Mouse (Mus musculus) MEL (cell line): ENCODE measurements around the gene Ttc41. TPM values are rescaled to one million over a fixed set of nuclear protein-coding genes. Genes with fewer than 3 reads are reported as not detected.

ENCODE experiments used
- DNase-seq: peaks from one replicate; pipeline ENCODE4 v3.0.0; 2011; ENCODE audit warnings: low read depth, low spot score
- H3K27ac ChIP-seq: 2 replicates; pipeline ENCODE4 v1.5.1; 2012; ENCODE audit warnings: low read depth, mild to moderate bottlenecking, control low read depth, low read length, moderate library complexity; ENCODE audit not compliant: control insufficient read depth
- H3K27me3 ChIP-seq, 2 experiments: fragments of 150-350 bp in 1 of 2; sonication (generic) in 1 of 2; 2 replicates each; pipeline ENCODE4 v1.6.1; 2012; ENCODE audit warnings: low read length in 2 of 2, mild to moderate bottlenecking in 2 of 2, improper control_type of control experiment in 1 of 2, moderate library complexity in 1 of 2; ENCODE audit not compliant: insufficient read depth in 2 of 2, control insufficient read depth in 1 of 2
- H3K36me3 ChIP-seq, 2 experiments: 2 replicates each; pipeline ENCODE4 v1.6.1; 2012 to 2014; ENCODE audit warnings: low read length in 2 of 2, improper control_type of control experiment in 1 of 2, inconsistent platforms in 1 of 2, mild to moderate bottlenecking in 1 of 2; ENCODE audit not compliant: insufficient read depth in 2 of 2, control insufficient read depth in 1 of 2
- H3K4me1 ChIP-seq, 2 experiments: fragments of 150-350 bp in 1 of 2; sonication (generic) in 1 of 2; 2 replicates each; pipeline ENCODE4 v1.6.1; 2012; ENCODE audit warnings: low read length in 2 of 2, improper control_type of control experiment in 1 of 2, mild to moderate bottlenecking in 1 of 2; ENCODE audit not compliant: insufficient read depth in 2 of 2, control insufficient read depth in 1 of 2
- H3K4me3 ChIP-seq, 2 experiments: fragments of 150-350 bp in 1 of 2; sonication (generic) in 1 of 2; 2 replicates each; pipeline ENCODE4 v1.5.1; 2012; ENCODE audit warnings: low read depth in 2 of 2, low read length in 2 of 2, mild to moderate bottlenecking in 2 of 2, moderate library complexity in 2 of 2, control low read depth in 1 of 2, improper control_type of control experiment in 1 of 2; ENCODE audit not compliant: control insufficient read depth in 1 of 2, insufficient read depth in 1 of 2
- H3K79me2 ChIP-seq: 2 replicates; pipeline ENCODE4 v1.6.1; 2012; ENCODE audit warnings: mild to moderate bottlenecking, low read length, moderate library complexity; ENCODE audit not compliant: control insufficient read depth, poor library complexity, insufficient read depth
- H3K9ac ChIP-seq: 2 replicates; pipeline ENCODE4 v1.6.1; 2012; ENCODE audit warnings: low read depth, mild to moderate bottlenecking, control low read depth, low read length, moderate library complexity; ENCODE audit not compliant: control insufficient read depth, poor library complexity, severe bottlenecking
- H3K9me3 ChIP-seq: fragments of 150-350 bp; sonication (generic); replicated peaks from 2 replicates; pipeline ENCODE4 v1.6.1; 2012; ENCODE audit warnings: mild to moderate bottlenecking, low read length, improper control_type of control experiment, moderate library complexity; ENCODE audit not compliant: insufficient read depth
- CHD1 ChIP-seq: IDR thresholded peaks from 2 replicates; pipeline ENCODE4 v1.6.1; 2012; ENCODE audit warnings: low read depth, mild to moderate bottlenecking, inconsistent platforms, low read length, improper control_type of control experiment
- CHD2 ChIP-seq: IDR thresholded peaks from 2 replicates; pipeline ENCODE4 v1.6.1; 2011; ENCODE audit warnings: low read length, improper control_type of control experiment
- CTCF ChIP-seq, 3 experiments: IDR thresholded peaks in 2 of 3; conservative IDR thresholded peaks in 1 of 3; 2 replicates each; pipeline ENCODE4 v1.5.1; 2011 to 2012; ENCODE audit warnings: low read length in 3 of 3, low read depth in 2 of 3, mild to moderate bottlenecking in 2 of 3, improper control_type of control experiment in 1 of 3, inconsistent platforms in 1 of 3, mixed read lengths in 1 of 3, moderate library complexity in 1 of 3; ENCODE audit not compliant: control insufficient read depth in 1 of 3, insufficient read depth in 1 of 3, poor library complexity in 1 of 3, severe bottlenecking in 1 of 3
- EP300 ChIP-seq, 2 experiments: IDR thresholded peaks; 2 replicates each; pipeline ENCODE4 v1.6.1; 2011; ENCODE audit warnings: improper control_type of control experiment in 2 of 2, low read length in 2 of 2, low read depth in 1 of 2, mild to moderate bottlenecking in 1 of 2
- ETS1 ChIP-seq: IDR thresholded peaks from 2 replicates; pipeline ENCODE4 v1.6.1; 2012; ENCODE audit warnings: low read depth, mild to moderate bottlenecking, inconsistent platforms, low read length, improper control_type of control experiment, moderate library complexity
- GABPA ChIP-seq: IDR thresholded peaks from 2 replicates; pipeline ENCODE4 v1.6.1; 2012; ENCODE audit warnings: low read depth, mild to moderate bottlenecking, inconsistent platforms, low read length, improper control_type of control experiment, moderate library complexity
- KAT2A ChIP-seq: conservative IDR thresholded peaks from 2 replicates; pipeline ENCODE4 v1.6.1; 2012; ENCODE audit warnings: low read depth, low read length, improper control_type of control experiment, inconsistent platforms
- MAFK ChIP-seq: IDR thresholded peaks from 2 replicates; pipeline ENCODE4 v1.6.1; 2011; ENCODE audit warnings: low read depth, mild to moderate bottlenecking, low read length, improper control_type of control experiment, borderline replicate concordance
- MAX ChIP-seq: IDR thresholded peaks from 2 replicates; pipeline ENCODE4 v1.6.1; 2011; ENCODE audit warnings: low read length, improper control_type of control experiment
- MYC ChIP-seq: IDR thresholded peaks from 2 replicates; pipeline ENCODE4 v1.6.1; 2011; ENCODE audit warnings: low read depth, mild to moderate bottlenecking, low read length, improper control_type of control experiment, moderate library complexity
- NELFE ChIP-seq: IDR thresholded peaks from 2 replicates; pipeline ENCODE4 v1.6.1; 2011; ENCODE audit warnings: low read depth, low read length, improper control_type of control experiment
- NRF1 ChIP-seq: IDR thresholded peaks from 2 replicates; pipeline ENCODE4 v1.6.1; 2014; ENCODE audit warnings: low read depth, mild to moderate bottlenecking, inconsistent platforms, low read length, improper control_type of control experiment, moderate library complexity; ENCODE audit not compliant: poor library complexity, insufficient read depth, severe bottlenecking
- RCOR1 ChIP-seq: IDR thresholded peaks from 2 replicates; pipeline ENCODE4 v1.6.1; 2012; ENCODE audit warnings: low read depth, mild to moderate bottlenecking, inconsistent platforms, low read length, improper control_type of control experiment
- SIN3A ChIP-seq: IDR thresholded peaks from 2 replicates; pipeline ENCODE4 v1.6.1; 2012; ENCODE audit warnings: low read length, improper control_type of control experiment, inconsistent platforms
- SMC3 ChIP-seq: IDR thresholded peaks from 2 replicates; pipeline ENCODE4 v1.6.1; 2011; ENCODE audit warnings: low read depth, low read length, improper control_type of control experiment
- TAL1 ChIP-seq: IDR thresholded peaks from 2 replicates; pipeline ENCODE4 v1.6.1; 2012; ENCODE audit warnings: mild to moderate bottlenecking, inconsistent platforms, low read length, moderate library complexity, mixed read lengths
- TBP ChIP-seq: IDR thresholded peaks from 2 replicates; pipeline ENCODE4 v1.8.0; 2011; ENCODE audit warnings: low read depth, low read length, improper control_type of control experiment
- TCF12 ChIP-seq: IDR thresholded peaks from 2 replicates; pipeline ENCODE4 v1.6.1; 2014; ENCODE audit warnings: low read depth, mild to moderate bottlenecking, inconsistent platforms, low read length, improper control_type of control experiment, moderate library complexity
- USF1 ChIP-seq: IDR thresholded peaks from 2 replicates; pipeline ENCODE4 v1.6.1; 2014; ENCODE audit warnings: low read depth, mild to moderate bottlenecking, inconsistent platforms, low read length, improper control_type of control experiment, moderate library complexity
- USF2 ChIP-seq, 2 experiments: IDR thresholded peaks; 2 replicates each; pipeline ENCODE4 v1.6.1; 2011 to 2012; ENCODE audit warnings: improper control_type of control experiment in 2 of 2, low read length in 2 of 2, borderline replicate concordance in 1 of 2, inconsistent platforms in 1 of 2, low read depth in 1 of 2, mild to moderate bottlenecking in 1 of 2; ENCODE audit not compliant: insufficient read depth in 1 of 2
- ZC3H11A ChIP-seq: IDR thresholded peaks from 2 replicates; pipeline ENCODE4 v1.6.1; 2012; ENCODE audit warnings: low read depth, mild to moderate bottlenecking, inconsistent platforms, low read length, improper control_type of control experiment
- polyA plus RNA-seq, 2 experiments: library from polyadenylated mRNA; stranded (reverse) in 1 of 2; unstranded in 1 of 2; fragments of >175 nt in 1 of 2; fragments of >200 nt in 1 of 2; gene quantifications; 2 replicates each; pipeline versions ENCODE4 v1.2.1 to v1.2.4; 2012; ENCODE audit warnings: low replicate concordance in 2 of 2, low read depth in 1 of 2; ENCODE audit not compliant: insufficient read length in 2 of 2, insufficient read depth in 1 of 2, missing spikeins in 1 of 2
- total RNA-seq: library from RNA; depleted of rRNA; stranded (reverse); fragments of 300-350 nt; gene quantifications from 2 replicates; pipeline ENCODE4 v1.2.3, GENCODE M21; 2012

The Ttc41 gene
- total and polyA plus RNA-seq, 3 experiments: 1.0 to 2.1 TPM; not detected in 1

- TF ChIP-seq TCF12 (peak; percentile 75), GABPA (0 out of 2 replicates have a peak, but pooled peaks have one; percentile 32), MYC (peak; percentile 39), SMC3 (no peak)
Measured at GRCm38 (mm10) chr10:86778398-86779116, 72.9 kb downstream of the Ttc41 start, which contains the start of gene Nt5dc3 (continued).

DNA sequence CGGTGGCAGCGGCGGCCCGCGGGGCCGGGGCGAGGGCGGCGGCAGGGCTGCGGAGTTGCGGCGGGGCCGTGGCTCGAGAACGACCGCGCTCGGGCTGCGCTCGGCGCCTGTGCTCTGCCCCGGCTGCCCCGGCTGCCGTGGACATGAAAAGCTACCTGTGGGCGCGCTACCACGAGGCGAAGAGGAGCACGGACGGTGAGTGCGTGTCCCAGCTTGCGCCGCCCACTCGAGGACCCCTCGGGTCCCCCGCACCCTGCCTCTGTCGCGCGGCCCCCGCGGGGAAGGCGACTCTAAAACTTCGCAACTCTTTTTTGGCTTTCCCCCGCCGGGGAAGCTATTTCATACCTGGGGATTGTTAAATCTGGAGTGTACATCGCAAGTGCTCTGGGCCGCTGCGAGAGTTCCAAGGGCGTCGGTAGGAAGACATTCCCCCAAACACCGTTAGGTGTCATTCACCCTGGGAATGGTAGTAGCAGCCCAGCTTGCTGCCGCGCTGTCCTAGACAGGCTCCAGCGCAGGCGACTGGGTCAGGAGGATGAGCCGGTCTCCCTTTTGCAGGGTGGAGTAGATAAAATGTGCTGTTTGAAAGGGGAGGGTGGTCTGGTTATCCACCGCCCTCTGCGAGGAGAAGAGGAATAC lies 73.6 kb downstream of the Ttc41 start:
- peaks cover 48% of the 10 kb centered on the region for H3K79me2 ChIP-seq
- H3K27ac ChIP-seq: peak overlapping the region; percentile 49
- H3K4me1 ChIP-seq: peaks cover 11 to 16% of the 10 kb centered on the region in 2 experiments
- no peaks in the 10 kb centered on the region for H3K27me3 ChIP-seq
- H3K36me3 ChIP-seq: peaks cover 0 to 24% of the 10 kb centered on the region in 2 experiments; a peak in 2 of 4 replicates
- peak overlapping the region; percentile 79 for H3K9ac ChIP-seq
- peak; percentile 68 for DNase-seq
- peak overlapping the region; percentile 75 to 97 for H3K4me3 ChIP-seq
- no peaks in the 10 kb centered on the region for H3K9me3 ChIP-seq
- 0 out of 2 replicates have a peak, but pooled peaks have one; percentile 26 for TF ChIP-seq RCOR1
- TF ChIP-seq ZC3H11A: no peak
- no peak for TF ChIP-seq KAT2A
- TF ChIP-seq NRF1: no peak
- no peak for TF ChIP-seq CHD1
- peak; percentile 33; the same call in 1 of the 2 replicates for TF ChIP-seq SIN3A
- TF ChIP-seq SMC3: no peak
- peak; percentile 63; the same call in 1 of the 2 replicates for TF ChIP-seq MYC
- TF ChIP-seq EP300 (IDR thresholded peaks at IDR 0.05; ENCODE audit: low read depth in 1 of 2, low read length in 2 of 2): no peak
- peak; percentile 51 for TF ChIP-seq MAX
- no peak for TF ChIP-seq ETS1

GRCm38 (mm10) chr10:86779816-86780500 lies 74.3 kb downstream of the Ttc41 start:
- TF ChIP-seq TBP (no peak), NELFE (no peak), SIN3A (no peak; the same call in 1 of the 2 replicates), CHD1 (no peak), TAL1 (no peak), USF1 (no peak), MAX (no peak), GABPA (no peak), MYC (no peak), MAFK (no peak), USF2 (IDR thresholded peaks at IDR 0.05; ENCODE audit: borderline replicate concordance in 1 of 2, insufficient read depth in 1 of 2, low read depth in 1 of 2, low read length in 2 of 2) (no peak), CHD2 (no peak), CTCF (IDR thresholded peaks at IDR 0.05 in 2 of 3, conservative IDR thresholded peaks at IDR 0.05 in 1 of 3; ENCODE audit: control insufficient read depth in 1 of 3, insufficient read depth in 1 of 3, low read depth in 2 of 3, low read length in 3 of 3, poor library complexity in 1 of 3, severe bottlenecking in 1 of 3) (no peak)
- peaks cover 55% of the 10 kb centered on the region for H3K79me2 ChIP-seq
- no peaks in the 10 kb centered on the region for H3K27me3 ChIP-seq
- peak overlapping the region; percentile 75 to 97 for H3K4me3 ChIP-seq
- H3K4me1 ChIP-seq: peaks cover 6 to 16% of the 10 kb centered on the region in 2 experiments
- peak overlapping the region; percentile 45 for H3K27ac ChIP-seq
- H3K9ac ChIP-seq: peak overlapping the region; percentile 79
- H3K36me3 ChIP-seq: peaks cover 0 to 19% of the 10 kb centered on the region in 2 experiments; a peak in 2 of 4 replicates
- H3K9me3 ChIP-seq: no peaks in the 10 kb centered on the region
- DNase-seq: peak; percentile 48
